Mouse (Mus musculus) small intestine, adult 10 weeks (tissue): ENCODE measurements around the gene Prpf4b. TPM values are rescaled to one million over a fixed set of nuclear protein-coding genes. Genes with fewer than 3 reads are reported as not detected.

ENCODE experiments used
- polyA plus RNA-seq: library from polyadenylated mRNA; stranded (reverse); fragments of 350-450 nt; fragmentation: Illumina TruSeq; extraction: RNeasy Lipid Tissue Mini Kit (QIAGEN cat#74804); gene quantifications from one replicate; pipeline ENCODE4 v1.2.3, GENCODE M21; 2014; ENCODE audit warnings: low replicate concordance

Gene Prpf4b
- 160 TPM for polyA plus RNA-seq

GRCm38 (mm10) chr13:34875166-34875710, at the start of gene Prpf4b:
TSS of gene Prpf4b (plus strand) at chr13:34875302.

GRCm38 (mm10) chr13:34924210-34924609, 49.1 kb downstream of the Prpf4b start, which contains the start of the genes Fam217a and 4933417A18Rik:
TSS of gene Fam217a (minus strand) at chr13:34924310.
TSS of gene 4933417A18Rik (plus strand) at chr13:34924409.

Other genes starting within 250 kb of the Prpf4b start
- gene Pxdc1, start 221.8 kb upstream of the Prpf4b start, polyA plus RNA-seq, result 177 TPM
- gene Fam50b, start 140.5 kb upstream of the Prpf4b start, polyA plus RNA-seq, result not detected
- 1.9 TPM for gene Fam217a, start 49.0 kb downstream of the Prpf4b start, polyA plus RNA-seq
- gene 4933417A18Rik, start 49.1 kb downstream of the Prpf4b start, polyA plus RNA-seq, result not detected
- 108 TPM for gene Eci3, start 88.5 kb downstream of the Prpf4b start, polyA plus RNA-seq
- 50.1 TPM for gene Eci2, start 151.8 kb downstream of the Prpf4b start, polyA plus RNA-seq